Mouse (Mus musculus): ENCODE data around the gene Cldn22.

Gene Cldn22

GRCm38 (mm10) chr8:47832616-47833015 lies 8.3 kb downstream of the Cldn22 start:
- peak; percentile 55 to 79 for DNase-seq (ENCODE audit: inconsistent age in 2 of 2, low spot score in 1 of 2)

GRCm38 (mm10) chr8:47833944-47834343 lies 9.7 kb downstream of the Cldn22 start:
- no peak for DNase-seq (ENCODE audit: inconsistent age in 2 of 2, low spot score in 1 of 2)

- no peak for DNase-seq (ENCODE audit: inconsistent age in 2 of 2, low spot score in 1 of 2)
Measured at GRCm38 (mm10) chr8:47843063-47843462, 18.8 kb downstream of the Cldn22 start.

GRCm38 (mm10) chr8:47843651-47844050 lies 19.4 kb downstream of the Cldn22 start:
- DNase-seq (ENCODE audit: inconsistent age in 2 of 2, low spot score in 1 of 2), result no peak

- peak; percentile 57 to 82 for DNase-seq (ENCODE audit: inconsistent age in 2 of 2, low spot score in 1 of 2)
Measured at GRCm38 (mm10) chr8:47845956-47846355, 21.7 kb downstream of the Cldn22 start.

- DNase-seq (ENCODE audit: inconsistent age in 2 of 2, low spot score in 1 of 2), result no peak
Measured at GRCm38 (mm10) chr8:47847161-47847560, 22.9 kb downstream of the Cldn22 start.

GRCm38 (mm10) chr8:47847931-47848330 lies 23.6 kb downstream of the Cldn22 start:
- no peak for DNase-seq (ENCODE audit: inconsistent age in 2 of 2, low spot score in 1 of 2)

GRCm38 (mm10) chr8:47849842-47850241 lies 25.6 kb downstream of the Cldn22 start:
- DNase-seq (ENCODE audit: inconsistent age in 2 of 2, low spot score in 1 of 2), result no peak

- peak in 1 of 2 experiments; percentile 64 for DNase-seq (ENCODE audit: inconsistent age in 2 of 2, low spot score in 1 of 2)
Measured at GRCm38 (mm10) chr8:47851824-47852502, 27.7 kb downstream of the Cldn22 start.

GRCm38 (mm10) chr8:47852737-47853136 lies 28.5 kb downstream of the Cldn22 start:
- no peak for DNase-seq (ENCODE audit: inconsistent age in 2 of 2, low spot score in 1 of 2)

- DNase-seq (ENCODE audit: inconsistent age in 2 of 2, low spot score in 1 of 2), result no peak
Measured at GRCm38 (mm10) chr8:47853356-47853755, 29.1 kb downstream of the Cldn22 start.

GRCm38 (mm10) chr8:47859259-47859658 lies 35.0 kb downstream of the Cldn22 start:
- no peak for DNase-seq (ENCODE audit: inconsistent age in 2 of 2, low spot score in 1 of 2)

GRCm38 (mm10) chr8:47866568-47866967 lies 42.3 kb downstream of the Cldn22 start:
- no peak for DNase-seq (ENCODE audit: inconsistent age in 2 of 2, low spot score in 1 of 2)

GRCm38 (mm10) chr8:47867067-47867466 lies 42.8 kb downstream of the Cldn22 start:
- DNase-seq (ENCODE audit: inconsistent age in 2 of 2, low spot score in 1 of 2), result peak; percentile 79 to 94

- DNase-seq (ENCODE audit: inconsistent age in 2 of 2, low spot score in 1 of 2), result peak; percentile 29 to 80
Measured at GRCm38 (mm10) chr8:47872361-47873107, 48.3 kb downstream of the Cldn22 start.

GRCm38 (mm10) chr8:47874497-47875178 lies 50.4 kb downstream of the Cldn22 start:
- no peak for DNase-seq (ENCODE audit: inconsistent age in 2 of 2, low spot score in 1 of 2)
